Mouse (Mus musculus) T-helper 17 cell (primary cell): ENCODE data around the gene Ncam1.

ENCODE experiments used
- in situ Hi-C, 2 experiments: fragments of 300-600 bp; cut with MboI, MseI; formaldehyde crosslinking; loops; 1 replicate in 1 of 2; 2 replicates in 1 of 2; pipeline ENCODE4 v1.15.1; 2025; ENCODE audit warnings: high pct_unique_total_duplicates in 2 of 2

Ncam1 gene

GRCm38 (mm10) chr9:49456136-49456535, 342.6 kb downstream of the Ncam1 start:
- in situ Hi-C loops = loop anchor here in 1 of 2 experiments (5.0 to 25.0 kb wide), 2 partner anchors 59 to 819 kb away; no protein-coding TSS in a partner anchor

- in situ Hi-C loops = loop anchor here in 1 of 2 experiments (25.0 kb wide), 1 partner anchor 815 kb away; no protein-coding TSS in a partner anchor
Measured at GRCm38 (mm10) chr9:49452396-49452795, 346.3 kb downstream of the Ncam1 start.
